Mouse (Mus musculus) ovary, adult 18-20 months (tissue): ENCODE data around the gene Aanat.
"Not testable (repeated sequence)": the region's sequence is repeated elsewhere in the genome, so short reads cannot be mapped to it uniquely, and the experiment has no call there.

Source experiments
- DNase-seq: peaks from one replicate; pipeline ENCODE4 v3.0.0; 2022; ENCODE audit warnings: low spot score, mixed read lengths

Aanat gene

DNA sequence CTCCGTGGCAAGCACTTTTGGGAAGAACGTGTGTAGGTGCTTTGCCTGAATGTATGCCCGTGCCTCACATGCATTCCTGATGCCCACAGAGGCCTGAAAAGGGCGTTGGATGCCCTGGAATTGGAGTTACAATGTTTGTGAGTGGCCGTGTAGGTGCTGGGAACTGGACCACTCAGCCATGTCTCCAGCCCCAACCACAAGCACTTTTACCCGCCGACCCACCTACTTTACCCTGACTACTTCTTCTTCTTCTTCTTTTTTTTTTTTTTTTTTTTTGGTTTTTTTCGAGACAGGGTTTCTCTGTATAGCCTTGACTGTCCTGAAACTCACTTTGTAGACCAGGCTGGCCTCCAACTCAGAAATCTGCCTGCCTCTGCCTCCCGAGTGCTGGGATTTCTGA lies 24.9 kb downstream of the Aanat start:
- DNase-seq = not testable (repeated sequence)

DNA sequence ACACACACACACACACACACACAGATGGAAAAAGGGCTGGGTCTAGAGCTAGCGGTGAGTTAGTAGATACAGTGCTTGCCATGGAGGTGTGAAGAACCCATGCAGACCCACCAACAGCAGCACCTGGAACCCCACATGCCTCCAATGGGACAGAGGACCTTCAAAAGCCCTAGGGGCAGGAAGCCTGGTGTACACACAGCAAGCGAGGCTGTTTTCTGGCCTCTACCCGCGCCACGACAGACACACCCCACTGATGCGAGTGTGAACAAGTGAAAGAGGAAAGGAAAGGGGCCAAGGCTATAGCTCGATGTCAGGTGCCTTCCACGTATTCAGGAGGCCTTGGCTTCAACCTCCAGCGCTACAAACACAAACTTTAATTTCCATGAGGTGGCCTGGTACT lies 25.7 kb downstream of the Aanat start:
- DNase-seq = no peak

DNA sequence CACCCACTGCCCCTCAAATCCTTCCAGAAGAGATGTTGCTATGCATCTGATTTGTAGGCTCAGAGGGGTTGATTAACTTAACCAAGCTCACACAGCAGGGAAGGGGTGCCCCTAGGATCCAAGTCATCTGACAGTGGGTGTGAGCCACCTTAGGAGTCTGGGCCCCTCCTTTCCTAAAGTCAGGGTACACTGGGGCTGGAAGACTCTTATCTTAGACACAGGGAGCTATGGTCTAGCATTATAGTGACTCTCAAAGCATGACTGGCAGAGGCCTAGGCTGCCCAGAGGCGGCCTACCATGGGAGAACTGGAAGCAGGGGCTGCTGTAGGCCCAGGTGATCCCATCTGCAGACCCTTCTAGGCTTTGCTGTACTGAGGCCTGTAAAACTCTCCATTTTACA lies 26.3 kb downstream of the Aanat start:
- no peak for DNase-seq

DNA sequence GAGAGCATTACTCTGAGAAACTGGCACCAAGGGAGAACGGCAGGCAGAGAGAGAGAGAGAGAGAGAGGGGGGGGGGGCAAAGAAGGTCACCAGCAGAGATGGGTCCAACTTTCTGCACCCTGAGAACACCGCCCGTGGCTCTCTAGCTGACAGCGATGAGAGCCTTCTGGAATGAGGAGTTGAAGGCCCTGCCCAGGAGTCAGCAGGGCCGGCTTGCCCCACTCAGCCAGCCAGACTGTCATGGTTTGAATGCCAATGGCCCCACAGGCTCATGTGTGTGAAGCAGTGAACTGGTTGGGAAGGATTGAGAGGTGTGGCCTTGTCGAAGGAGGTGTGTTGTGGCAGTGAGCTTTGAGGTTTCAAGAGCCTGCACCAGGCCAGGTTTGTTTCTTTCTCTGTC lies 27.0 kb downstream of the Aanat start:
- DNase-seq = no peak

DNA sequence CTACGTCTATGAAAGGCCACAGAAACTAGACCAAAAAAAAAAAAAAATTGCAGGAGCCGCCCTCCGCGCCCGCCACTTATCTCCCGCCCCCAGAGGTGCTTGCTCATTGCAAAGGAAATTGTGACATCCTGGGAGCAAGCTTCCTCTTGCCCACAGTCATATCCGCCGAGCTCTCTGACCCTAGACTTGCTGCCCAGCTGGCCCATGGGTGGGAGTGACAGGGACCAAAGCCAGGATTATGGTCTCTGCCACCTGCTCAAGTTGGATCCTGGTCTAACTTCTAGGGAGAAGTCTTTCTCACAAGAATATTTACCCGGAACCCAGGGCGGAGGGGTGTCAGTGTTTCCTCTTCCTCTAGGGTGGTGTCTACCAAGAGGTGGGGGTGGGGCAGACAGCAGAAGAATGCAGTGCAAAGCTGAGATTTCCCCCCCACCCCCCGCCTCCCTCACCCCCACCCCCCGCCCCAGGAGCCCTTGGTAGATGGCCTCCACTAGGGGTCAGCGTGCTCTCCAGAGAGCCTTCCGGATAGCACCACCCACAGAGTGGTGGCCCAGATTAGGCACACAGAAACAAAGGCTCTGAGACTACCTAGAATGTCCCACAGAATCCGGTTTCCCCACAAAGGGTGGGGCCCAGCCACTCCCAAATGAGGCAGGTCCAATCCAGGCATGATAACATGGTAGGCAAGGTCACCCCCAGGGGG lies 29.7 kb downstream of the Aanat start:
- DNase-seq = peak; percentile 59

DNA sequence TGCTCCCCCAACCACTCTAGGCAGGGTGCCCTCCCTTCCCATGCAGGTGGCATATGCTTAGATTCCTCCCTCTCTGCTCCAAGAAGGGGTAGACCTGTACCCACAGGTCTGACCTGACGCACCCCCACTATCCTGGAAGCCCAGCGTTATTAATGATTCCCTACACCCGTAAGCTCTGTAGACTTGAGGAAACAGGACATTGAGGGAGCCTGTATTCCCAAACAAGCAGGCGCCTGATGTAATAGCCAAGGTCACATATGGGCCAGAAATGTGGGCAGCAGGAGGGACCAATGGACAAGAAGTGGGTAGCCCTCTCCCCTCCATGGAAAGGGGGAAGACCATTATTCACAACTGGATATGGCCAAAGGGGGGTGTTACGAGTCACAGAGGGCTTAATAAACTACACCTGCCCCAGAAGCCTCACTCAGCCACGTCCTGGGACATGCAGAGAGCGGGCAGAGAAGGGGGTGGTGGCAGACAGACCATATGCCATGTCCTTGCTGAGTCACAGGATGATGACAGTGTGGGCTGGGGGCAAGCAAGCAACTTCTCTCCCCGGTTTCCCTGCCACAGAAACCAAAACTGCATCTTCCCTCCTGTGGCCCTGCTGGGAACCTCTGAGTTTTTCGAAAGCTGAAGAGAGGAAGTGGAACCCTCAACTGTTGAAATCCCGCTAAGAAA lies 30.3 kb downstream of the Aanat start:
- DNase-seq = no peak

DNA sequence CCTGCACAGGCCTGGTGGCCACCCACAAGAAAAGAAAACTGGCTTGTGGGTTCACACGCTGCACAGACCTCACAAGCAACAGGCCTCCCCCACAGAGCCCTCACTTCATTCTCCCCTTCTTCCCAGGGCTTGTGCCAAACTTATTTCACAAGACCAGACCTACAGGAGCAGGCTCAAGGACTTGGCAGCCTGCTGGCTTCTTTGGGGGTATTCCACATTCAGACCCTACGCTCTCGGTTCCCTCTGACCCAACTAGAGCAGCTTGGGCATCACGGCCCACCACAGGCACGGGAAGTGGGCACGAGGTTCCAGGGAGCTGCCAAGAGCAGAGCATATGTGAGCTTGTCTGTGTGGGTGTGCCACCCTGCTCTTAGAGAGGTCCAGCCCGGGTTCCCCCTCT lies 31.4 kb downstream of the Aanat start:
- DNase-seq = peak; percentile 71

DNA sequence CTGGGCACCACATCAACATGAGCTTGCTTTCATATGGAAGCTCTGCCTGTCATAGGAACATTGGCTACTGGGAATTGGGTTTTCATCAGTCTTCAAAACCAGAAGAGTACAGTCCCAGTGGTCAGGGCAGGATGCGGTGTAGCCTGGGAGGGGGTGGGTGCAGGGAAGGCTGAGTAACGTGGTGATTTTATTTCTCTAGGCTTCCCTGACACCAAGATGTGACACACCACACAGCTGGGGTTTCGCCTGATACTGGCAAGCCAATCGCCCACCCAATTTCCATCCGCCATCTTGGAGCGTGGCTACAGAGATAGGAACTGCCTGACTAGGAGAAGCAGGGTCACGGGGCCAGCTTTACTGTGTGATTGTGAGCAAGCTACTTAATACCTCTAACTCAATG lies 32.4 kb downstream of the Aanat start:
- no peak for DNase-seq

DNA sequence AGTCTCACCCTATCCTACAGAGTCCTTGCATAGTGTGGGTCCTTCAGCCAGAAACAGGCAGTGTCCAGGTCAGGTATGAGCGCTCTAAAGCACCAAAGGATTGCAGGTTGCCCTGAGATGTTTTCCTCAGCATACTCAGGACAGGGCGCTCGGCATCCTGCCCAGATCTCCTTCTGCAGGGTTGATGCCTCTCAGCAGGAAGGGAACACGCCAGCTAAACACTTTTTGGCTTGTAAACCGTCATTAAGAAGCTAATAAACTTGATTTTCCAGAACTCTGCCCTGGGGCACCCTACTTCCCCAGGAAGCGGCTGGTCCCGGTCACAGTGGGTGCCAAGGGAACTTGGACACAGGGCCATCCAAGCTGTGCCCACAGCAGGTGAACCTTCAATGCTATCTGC lies 32.9 kb downstream of the Aanat start:
- DNase-seq = no peak

DNA sequence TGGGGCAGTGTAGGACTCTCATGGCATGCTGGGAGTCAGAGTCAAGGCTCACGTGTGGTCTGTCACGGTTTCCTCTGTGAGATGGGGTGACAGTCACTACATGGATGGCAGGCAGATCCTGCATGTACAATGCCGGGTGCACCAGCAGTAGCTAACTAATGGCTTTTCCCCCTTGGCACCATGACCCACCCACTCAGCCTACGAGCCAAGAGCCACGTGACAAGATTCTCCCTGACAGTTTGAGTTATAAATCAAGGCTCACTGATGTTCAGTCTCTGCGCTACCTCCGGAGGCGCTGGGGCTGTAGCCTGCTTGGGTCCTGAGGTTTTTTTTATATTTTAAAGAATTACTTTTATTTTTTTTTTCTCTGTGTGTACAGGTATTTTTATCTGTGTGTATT lies 33.3 kb downstream of the Aanat start:
- DNase-seq = no peak

DNA sequence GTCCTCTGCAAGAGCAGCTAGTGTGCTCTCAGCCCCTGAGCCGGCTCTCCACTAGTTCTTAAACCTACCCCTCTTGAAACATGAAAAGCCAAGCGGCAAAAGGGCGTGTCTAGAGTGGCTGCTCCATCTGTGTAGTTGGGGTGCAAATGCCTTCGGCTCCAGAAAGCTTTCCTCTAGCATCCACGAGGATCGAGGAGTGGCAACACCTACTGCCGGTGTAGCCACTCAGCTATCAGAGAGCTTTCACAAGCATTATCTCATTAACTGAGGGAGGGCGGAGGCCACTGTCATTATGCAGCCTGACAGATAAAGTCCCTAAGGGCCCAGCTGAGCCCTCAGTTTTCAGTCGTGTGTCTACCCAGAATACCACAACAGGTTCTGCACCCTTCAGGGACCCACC lies 33.8 kb downstream of the Aanat start:
- DNase-seq = no peak

DNA sequence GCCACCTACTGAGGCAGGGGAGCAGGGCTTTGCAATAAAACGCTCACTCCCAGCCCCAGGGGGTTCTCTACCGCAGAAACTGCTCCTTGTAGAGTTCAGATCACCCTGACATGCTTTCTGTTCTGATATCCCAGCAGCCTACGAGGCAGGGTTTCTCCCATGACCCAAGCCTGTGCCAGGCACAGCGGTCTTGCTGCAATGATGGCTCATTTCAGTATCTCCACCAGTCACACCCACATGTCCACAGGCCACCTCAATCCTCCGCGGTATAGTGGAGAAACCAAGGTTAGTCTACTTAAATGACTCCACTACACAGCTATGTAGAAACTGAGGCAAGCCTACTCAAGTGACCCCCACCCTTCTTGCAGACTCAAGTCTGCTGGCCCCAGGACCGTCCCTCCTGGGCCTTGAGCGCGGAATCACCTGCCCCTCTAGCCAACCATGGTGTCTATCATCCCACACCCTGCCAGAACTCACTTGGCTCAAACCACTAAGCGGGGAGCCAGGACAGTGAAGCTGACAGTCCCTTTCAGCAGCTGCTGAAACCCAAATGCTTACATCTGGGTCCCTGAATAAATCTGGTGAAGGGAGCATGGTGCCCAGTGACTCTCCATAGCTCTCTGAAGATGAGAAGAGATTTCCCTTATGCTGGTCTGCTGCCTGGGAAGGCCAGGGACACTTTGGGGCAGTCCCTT lies 34.5 kb downstream of the Aanat start:
- no peak for DNase-seq

DNA sequence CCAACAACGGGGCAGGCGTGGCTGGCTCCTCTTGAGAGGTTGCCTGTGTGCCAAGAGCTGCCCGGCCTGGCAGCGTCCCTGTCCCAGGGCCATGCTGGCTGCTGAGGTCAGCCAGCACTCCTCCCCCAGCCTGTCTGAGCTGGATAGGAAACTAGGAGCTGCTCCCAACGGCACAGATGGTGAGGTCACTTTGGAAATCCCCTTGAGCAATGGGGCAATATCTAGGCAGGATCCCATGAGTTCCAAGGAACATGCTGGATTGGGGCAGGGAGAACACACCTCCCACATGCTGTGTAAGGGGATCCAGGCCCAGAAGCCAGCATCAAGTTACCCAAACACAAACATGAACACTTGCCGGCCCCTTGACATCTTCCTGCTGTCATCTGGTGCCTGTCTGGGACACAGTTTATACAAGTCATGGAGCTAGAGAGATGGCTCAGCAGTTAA lies 35.0 kb downstream of the Aanat start:
- peak; percentile 90 for DNase-seq

DNA sequence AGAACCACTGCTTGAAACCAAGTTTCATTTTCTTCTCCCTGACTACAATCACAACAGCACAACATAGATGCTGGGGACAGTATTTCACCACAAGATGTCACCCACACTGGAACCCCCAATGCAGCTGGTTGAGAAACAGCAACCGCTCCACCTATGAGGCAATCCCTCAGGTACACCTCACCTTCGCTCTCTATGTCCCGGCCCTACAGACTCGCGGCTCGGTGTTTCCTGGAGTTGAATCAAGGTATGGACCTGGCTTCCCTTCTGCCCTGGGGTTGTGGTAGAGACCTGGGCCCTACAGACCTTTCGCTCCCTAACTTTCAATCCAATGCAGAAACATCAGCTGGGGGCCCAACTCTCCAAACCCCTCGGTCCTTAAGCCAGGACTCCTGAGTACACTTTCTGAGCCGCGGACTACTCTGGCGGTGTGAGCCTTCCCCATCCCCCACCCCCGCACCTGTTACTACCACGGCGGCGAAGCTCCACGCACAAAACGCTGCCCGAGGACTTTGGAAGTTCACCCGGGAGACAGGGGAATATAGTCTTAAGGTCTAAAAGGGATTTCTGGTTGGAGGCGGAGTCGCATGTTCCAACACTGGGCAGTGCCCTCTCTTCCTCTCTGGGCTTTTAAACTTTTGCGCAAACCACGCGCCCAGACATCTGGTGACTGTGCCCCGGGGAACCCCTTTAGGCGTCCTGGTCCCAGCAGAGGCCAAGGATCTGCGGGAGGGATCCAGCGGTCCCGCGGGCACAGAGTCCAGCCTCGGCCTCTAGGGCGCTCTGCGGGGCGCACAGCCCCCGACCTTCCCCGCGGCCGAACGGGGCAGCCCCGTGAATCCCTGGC lies 37.3 kb downstream of the Aanat start:
- no peak for DNase-seq

DNA sequence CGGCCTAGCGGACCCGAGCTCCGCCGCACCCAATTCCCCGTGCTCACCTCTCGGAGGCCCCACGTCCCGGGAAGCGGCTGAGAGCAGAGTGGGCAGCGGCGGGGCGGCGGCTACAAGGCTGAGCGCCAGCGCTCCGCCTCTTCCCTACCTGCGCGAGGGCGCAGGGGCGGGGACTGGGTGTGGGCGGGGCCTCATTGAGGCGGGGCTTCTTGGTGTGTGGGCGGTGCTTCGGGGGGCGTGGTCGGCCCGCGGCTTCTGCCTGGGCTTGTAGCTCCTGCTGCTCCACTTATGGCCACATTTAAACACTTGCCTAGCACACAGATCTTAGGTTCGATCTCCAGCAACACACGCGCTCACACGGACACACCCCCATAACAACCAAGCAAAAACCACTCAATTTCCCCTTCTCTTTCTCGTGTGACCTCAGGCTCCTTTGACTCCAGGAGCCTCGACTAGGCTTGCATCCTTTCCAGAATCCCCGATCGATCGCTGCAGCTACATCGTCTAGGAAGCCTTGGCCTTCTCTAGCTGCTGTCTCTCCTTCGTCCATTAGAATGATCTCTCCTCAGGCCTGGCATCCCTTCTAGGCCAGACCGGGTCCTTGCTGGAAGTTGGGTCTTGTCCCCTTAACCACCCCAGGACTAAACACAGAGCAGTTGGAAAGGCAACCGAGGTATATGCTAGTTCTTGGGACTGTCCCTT lies 38.0 kb downstream of the Aanat start:
- DNase-seq = peak; percentile 81

DNA sequence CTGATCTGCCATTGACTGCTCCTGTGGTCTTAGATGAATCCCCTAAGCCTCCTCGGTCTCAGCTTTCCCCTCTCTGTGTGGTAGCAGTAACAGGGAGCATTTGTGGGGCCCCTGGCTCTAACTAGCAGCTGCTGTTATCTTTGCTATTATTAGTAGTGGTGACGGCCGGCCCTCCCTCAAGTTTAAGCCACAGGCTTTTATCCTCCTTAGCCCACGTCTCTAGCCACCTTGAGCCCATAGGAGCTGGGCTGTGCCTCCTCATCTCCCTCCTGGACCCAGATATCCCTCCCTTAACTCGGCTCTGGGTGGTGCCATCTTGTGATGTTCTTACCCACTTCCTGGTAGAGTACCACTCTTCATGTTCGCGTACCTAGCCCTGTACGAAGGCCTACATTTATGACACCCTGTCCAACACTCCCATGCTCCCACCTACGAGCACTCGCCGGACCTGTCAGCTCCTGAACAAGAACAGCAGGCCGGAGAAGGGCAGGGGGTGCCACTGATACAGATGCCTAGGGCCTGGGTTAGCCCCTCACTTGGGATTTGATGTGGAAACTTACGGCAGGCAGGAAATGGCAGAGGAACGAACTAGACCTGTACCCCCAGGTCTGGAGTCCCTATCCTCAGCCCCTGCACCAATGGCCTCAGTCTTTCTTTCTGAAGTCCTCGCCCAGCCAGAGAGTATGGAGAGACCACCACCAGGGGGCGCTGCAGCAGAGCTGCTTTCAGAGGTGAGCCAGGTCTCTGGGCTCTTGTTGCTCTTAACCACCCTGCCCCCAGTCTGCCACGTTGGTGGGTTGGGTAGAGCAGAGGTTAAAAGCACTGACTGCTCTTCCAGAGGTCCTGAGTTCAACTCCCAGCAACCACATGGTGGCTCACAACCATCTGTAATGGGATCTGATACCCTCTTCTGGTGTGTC lies 39.1 kb downstream of the Aanat start:
- DNase-seq = no peak

DNA sequence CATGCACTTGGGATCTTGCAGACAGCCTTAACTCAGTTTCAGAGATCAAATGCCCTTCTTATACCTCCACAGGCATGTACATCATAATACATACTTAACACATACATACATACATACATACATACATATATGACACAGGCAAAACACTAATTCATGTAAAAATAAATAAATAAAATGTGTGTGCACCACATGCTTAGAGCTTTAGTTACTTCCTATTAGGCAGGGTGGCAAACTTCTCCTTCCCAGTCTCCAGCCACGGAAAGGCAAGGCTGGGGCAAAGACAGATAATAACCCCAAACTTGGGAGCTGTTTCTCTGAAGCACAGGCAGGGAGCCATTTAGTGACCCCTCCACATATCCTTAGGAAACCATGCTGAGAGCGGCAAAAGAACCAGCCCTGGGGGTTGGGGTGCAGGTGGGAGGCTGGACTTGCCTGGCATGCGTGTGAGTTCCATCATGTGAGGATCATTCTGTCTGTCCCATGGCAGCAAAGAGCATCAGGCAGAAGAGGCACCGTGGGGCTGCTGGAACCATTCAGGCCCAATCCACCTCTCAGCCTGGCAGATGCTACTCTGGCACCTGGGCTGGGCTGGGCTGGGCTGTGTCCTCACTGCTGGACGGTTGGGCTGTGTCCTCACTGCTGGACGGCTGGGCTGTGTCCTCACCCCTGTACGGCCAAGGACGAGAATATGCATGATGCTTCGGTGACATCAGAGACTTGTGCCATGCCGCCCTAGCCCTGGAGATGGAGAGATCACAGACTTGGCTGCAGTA lies 40.3 kb downstream of the Aanat start, which contains the start of gene Rhbdf2:
Gene Rhbdf2, minus strand, starts transcription at position 721 of the 773 bp plus-strand sequence.
- DNase-seq = no peak

DNA sequence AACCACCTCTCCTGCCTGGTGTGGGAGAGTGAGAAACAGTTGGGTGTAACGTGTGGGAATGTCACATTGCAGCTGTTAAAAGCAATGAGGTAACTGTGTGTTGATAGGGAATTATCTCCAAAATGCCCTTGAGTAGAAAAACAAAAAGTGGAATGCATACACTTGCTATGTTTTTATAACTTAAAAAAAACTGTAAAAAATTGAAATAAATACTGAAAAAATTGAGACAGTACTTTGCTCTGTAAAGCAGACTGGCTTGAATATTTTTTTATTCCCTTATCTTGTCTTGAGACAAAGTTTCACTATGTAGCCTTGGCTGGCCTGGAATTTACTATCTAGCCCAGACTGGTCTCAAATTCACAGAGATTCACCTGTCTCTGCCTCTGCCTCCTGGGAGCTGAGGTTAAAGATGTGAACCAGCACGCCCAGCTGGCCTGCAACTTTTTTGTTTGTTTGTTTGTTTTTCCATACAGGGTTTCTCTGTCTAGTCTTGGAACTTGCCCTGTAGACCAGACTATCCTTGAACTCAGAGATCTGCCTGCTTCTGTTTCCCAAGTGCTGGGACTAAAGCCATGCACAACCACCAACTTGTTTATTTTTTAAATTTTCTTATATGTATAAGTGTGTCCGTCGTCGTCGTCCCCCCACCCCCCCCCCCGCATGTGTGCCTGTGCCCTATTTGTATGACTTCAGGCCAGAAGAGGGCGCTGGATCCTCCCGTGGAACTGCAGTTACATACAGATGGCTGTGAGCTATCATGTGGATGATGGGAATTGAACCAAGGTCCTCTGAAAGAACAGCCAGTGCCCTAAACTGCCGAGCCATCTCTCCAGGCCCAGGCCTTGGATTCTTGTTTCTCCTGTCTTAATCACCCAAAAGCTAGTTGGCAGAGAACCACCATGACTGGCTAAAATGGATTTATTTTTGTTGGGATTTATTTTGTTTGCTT lies 41.1 kb downstream of the Aanat start:
- DNase-seq = no peak

DNA sequence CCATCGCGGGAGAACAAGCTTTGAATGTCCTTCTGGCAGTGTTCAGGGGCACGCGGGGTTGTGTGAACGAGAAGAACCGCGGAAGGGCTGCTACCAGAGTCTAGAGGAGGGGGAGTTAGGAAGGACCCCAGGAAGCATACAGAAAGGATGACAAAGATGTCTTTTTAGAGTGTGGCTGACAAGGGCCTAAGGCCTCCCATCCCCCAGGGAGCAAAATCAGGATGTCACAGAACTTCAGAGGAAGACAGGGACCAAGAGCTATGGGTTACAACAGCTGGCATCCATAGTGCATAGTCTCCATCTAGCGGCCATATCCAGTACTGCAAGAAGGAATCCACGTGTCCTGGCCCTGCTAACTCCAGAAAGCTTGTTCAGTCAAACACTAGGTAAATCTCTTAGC lies 42.5 kb downstream of the Aanat start:
- no peak for DNase-seq
